Mouse (Mus musculus): ENCODE measurements at regions not wholly inside any gene's neighbourhood (a gene's known extent, or its start where the extent isn't known, plus 50 kb on each side); places are given as distances from the start of the nearest gene placed in this dataset.
A peak's percentile ranks its signal among the peaks of the same experiment; 100 is the strongest.

GRCm38 (mm10) chr17:87512000-87512611, 65.4 kb upstream of the Calm2 start:
- no peaks in the 10 kb centered on the region for H3K27me3 ChIP-seq (ENCODE audit: control insufficient read depth, insufficient read depth, low read length)
- no peak for DNase-seq (ENCODE audit: low spot score)
- no peaks in the 10 kb centered on the region for H3K36me3 ChIP-seq (ENCODE audit: control insufficient read depth, insufficient read depth, low read length)
- no peaks in the 10 kb centered on the region; the same call in 1 of the 2 replicates for H3K4me1 ChIP-seq (ENCODE audit: control insufficient read depth, insufficient read depth, low read length)
- H3K4me2 ChIP-seq (ENCODE audit: low read depth, severe bottlenecking): no peak overlapping the region
- no peaks in the 10 kb centered on the region for H3K9me3 ChIP-seq (ENCODE audit: control insufficient read depth, low read length)
- H3K27ac ChIP-seq (replicated peaks; ENCODE audit: low read depth, low read length): no peak overlapping the region
- ATAC-seq (ENCODE audit: insufficient number of reproducible peaks, low FRiP score, low TSS enrichment, low read depth): no peak
- no peak overlapping the region for H3K9ac ChIP-seq (ENCODE audit: low read length)
- H3K4me3 ChIP-seq (ENCODE audit: low read depth, low read length): no peak overlapping the region
- 66% methylated on average over 9 of the region's 9 CpGs for WGBS

GRCm38 (mm10) chr17:87513822-87514221, 67.1 kb upstream of the Calm2 start:
- Histone ChIP-seq H3K27ac (replicated peaks; ENCODE audit: low read depth, low read length) (no peak overlapping the region), H3K4me1 (ENCODE audit: control insufficient read depth, insufficient read depth, low read length) (no peaks in the 10 kb centered on the region; the same call in 1 of the 2 replicates)
- no peak; the same call in 1 of the 2 replicates for ATAC-seq (ENCODE audit: insufficient number of reproducible peaks, low FRiP score, low TSS enrichment, low read depth)

GRCm38 (mm10) chr17:87514366-87515126, 67.8 kb upstream of the Calm2 start:
- 42% methylated on average over 6 of the region's 6 CpGs for WGBS
- Histone ChIP-seq H3K4me2 (ENCODE audit: low read depth, severe bottlenecking) (no peak overlapping the region), H3K9ac (ENCODE audit: low read length) (no peak overlapping the region), H3K4me3 (ENCODE audit: low read depth, low read length) (no peak overlapping the region), H3K27ac (replicated peaks; ENCODE audit: low read depth, low read length) (no peak overlapping the region), H3K27me3 (ENCODE audit: control insufficient read depth, insufficient read depth, low read length) (no peaks in the 10 kb centered on the region), H3K9me3 (ENCODE audit: control insufficient read depth, low read length) (no peaks in the 10 kb centered on the region), H3K36me3 (ENCODE audit: control insufficient read depth, insufficient read depth, low read length) (no peaks in the 10 kb centered on the region), H3K4me1 (ENCODE audit: control insufficient read depth, insufficient read depth, low read length) (no peaks in the 10 kb centered on the region; the same call in 1 of the 2 replicates)
- ATAC-seq (ENCODE audit: insufficient number of reproducible peaks, low FRiP score, low TSS enrichment, low read depth) (no peak), DNase-seq (ENCODE audit: low spot score) (peak; percentile 36)

More at GRCm38 (mm10) chr17:87513822-87514221, 67.1 kb upstream of the Calm2 start:
- Histone ChIP-seq H3K27me3 (ENCODE audit: control insufficient read depth, insufficient read depth, low read length) (no peaks in the 10 kb centered on the region), H3K36me3 (ENCODE audit: control insufficient read depth, insufficient read depth, low read length) (no peaks in the 10 kb centered on the region), H3K4me2 (ENCODE audit: low read depth, severe bottlenecking) (no peak overlapping the region), H3K4me3 (ENCODE audit: low read depth, low read length) (no peak overlapping the region), H3K9me3 (ENCODE audit: control insufficient read depth, low read length) (no peaks in the 10 kb centered on the region), H3K9ac (ENCODE audit: low read length) (no peak overlapping the region)
- no peak for DNase-seq (ENCODE audit: low spot score)
- 44% methylated on average over 11 of the region's 11 CpGs for whole genome bisulfite sequencing

GRCm38 (mm10) chr17:87517258-87517657, 70.5 kb upstream of the Calm2 start:
- Histone ChIP-seq H3K9me3 (ENCODE audit: control insufficient read depth, low read length) (no peaks in the 10 kb centered on the region), H3K27me3 (ENCODE audit: control insufficient read depth, insufficient read depth, low read length) (no peaks in the 10 kb centered on the region), H3K4me1 (ENCODE audit: control insufficient read depth, insufficient read depth, low read length) (peaks cover 10% of the 10 kb centered on the region), H3K9ac (ENCODE audit: low read length) (no peak overlapping the region), H3K27ac (replicated peaks; ENCODE audit: low read depth, low read length) (no peak overlapping the region), H3K4me2 (ENCODE audit: low read depth, severe bottlenecking) (no peak overlapping the region), H3K4me3 (ENCODE audit: low read depth, low read length) (no peak overlapping the region), H3K36me3 (ENCODE audit: control insufficient read depth, insufficient read depth, low read length) (no peaks in the 10 kb centered on the region)
- ATAC-seq (ENCODE audit: insufficient number of reproducible peaks, low FRiP score, low TSS enrichment, low read depth) (no peak), DNase-seq (ENCODE audit: low spot score) (no peak)
- WGBS: 56% methylated on average over 9 of the region's 9 CpGs

GRCm38 (mm10) chr17:87519454-87519853, 72.7 kb upstream of the Calm2 start:
- H3K27ac ChIP-seq (replicated peaks; ENCODE audit: low read depth, low read length): no peak overlapping the region
- ATAC-seq (ENCODE audit: insufficient number of reproducible peaks, low FRiP score, low TSS enrichment, low read depth) (no peak), DNase-seq (ENCODE audit: low spot score) (no peak)
- peaks cover 10% of the 10 kb centered on the region for H3K4me1 ChIP-seq (ENCODE audit: control insufficient read depth, insufficient read depth, low read length)
- no peaks in the 10 kb centered on the region for H3K36me3 ChIP-seq (ENCODE audit: control insufficient read depth, insufficient read depth, low read length)
- H3K4me3 ChIP-seq (ENCODE audit: low read depth, low read length): no peak overlapping the region
- 90% methylated on average over 9 of the region's 9 CpGs for WGBS
- no peaks in the 10 kb centered on the region for H3K9me3 ChIP-seq (ENCODE audit: control insufficient read depth, low read length)
- H3K27me3 ChIP-seq (ENCODE audit: control insufficient read depth, insufficient read depth, low read length): no peaks in the 10 kb centered on the region
- H3K9ac ChIP-seq (ENCODE audit: low read length): no peak overlapping the region
- H3K4me2 ChIP-seq (ENCODE audit: low read depth, severe bottlenecking): no peak overlapping the region

GRCm38 (mm10) chr17:87520841-87521240, 74.1 kb upstream of the Calm2 start:
- DNase-seq (ENCODE audit: low spot score): no peak
- ATAC-seq (ENCODE audit: insufficient number of reproducible peaks, low FRiP score, low TSS enrichment, low read depth): no peak
- H3K27ac ChIP-seq (replicated peaks; ENCODE audit: low read depth, low read length): no peak overlapping the region
- H3K27me3 ChIP-seq (ENCODE audit: control insufficient read depth, insufficient read depth, low read length): no peaks in the 10 kb centered on the region
- no peak overlapping the region for H3K4me2 ChIP-seq (ENCODE audit: low read depth, severe bottlenecking)
- H3K36me3 ChIP-seq (ENCODE audit: control insufficient read depth, insufficient read depth, low read length): no peaks in the 10 kb centered on the region
- H3K4me3 ChIP-seq (ENCODE audit: low read depth, low read length): no peak overlapping the region
- WGBS: 80% methylated on average over 5 of the region's 5 CpGs
- H3K4me1 ChIP-seq (ENCODE audit: control insufficient read depth, insufficient read depth, low read length): peaks cover 10% of the 10 kb centered on the region
- no peaks in the 10 kb centered on the region for H3K9me3 ChIP-seq (ENCODE audit: control insufficient read depth, low read length)
- no peak overlapping the region for H3K9ac ChIP-seq (ENCODE audit: low read length)

- Histone ChIP-seq H3K9ac (ENCODE audit: low read length) (0 out of 2 replicates have a peak overlapping the region, but pooled peaks have one; percentile 2), H3K27ac (replicated peaks; ENCODE audit: low read depth, low read length) (no peak overlapping the region)
- DNase-seq (ENCODE audit: low spot score): peak; percentile 43
Measured at GRCm38 (mm10) chr17:87521622-87522151, 75.0 kb upstream of the Calm2 start.

GRCm38 (mm10) chr17:87522500-87523091, 75.9 kb upstream of the Calm2 start:
- Histone ChIP-seq H3K9ac (ENCODE audit: low read length) (no peak overlapping the region), H3K27ac (replicated peaks; ENCODE audit: low read depth, low read length) (no peak overlapping the region), H3K27me3 (ENCODE audit: control insufficient read depth, insufficient read depth, low read length) (no peaks in the 10 kb centered on the region), H3K4me2 (ENCODE audit: low read depth, severe bottlenecking) (no peak overlapping the region), H3K4me1 (ENCODE audit: control insufficient read depth, insufficient read depth, low read length) (peaks cover 10% of the 10 kb centered on the region), H3K9me3 (ENCODE audit: control insufficient read depth, low read length) (no peaks in the 10 kb centered on the region), H3K4me3 (ENCODE audit: low read depth, low read length) (no peak overlapping the region), H3K36me3 (ENCODE audit: control insufficient read depth, insufficient read depth, low read length) (no peaks in the 10 kb centered on the region)
- DNase-seq (ENCODE audit: low spot score) (no peak), ATAC-seq (ENCODE audit: insufficient number of reproducible peaks, low FRiP score, low TSS enrichment, low read depth) (peak; percentile 15; the same call in 1 of the 2 replicates)
- 22% methylated on average over 8 of the region's 8 CpGs for WGBS

More at GRCm38 (mm10) chr17:87521622-87522151, 75.0 kb upstream of the Calm2 start:
- WGBS: 22% methylated on average over 10 of the region's 10 CpGs
- Histone ChIP-seq H3K9me3 (ENCODE audit: control insufficient read depth, low read length) (no peaks in the 10 kb centered on the region), H3K4me2 (ENCODE audit: low read depth, severe bottlenecking) (no peak overlapping the region), H3K4me3 (ENCODE audit: low read depth, low read length) (no peak overlapping the region), H3K36me3 (ENCODE audit: control insufficient read depth, insufficient read depth, low read length) (no peaks in the 10 kb centered on the region), H3K4me1 (ENCODE audit: control insufficient read depth, insufficient read depth, low read length) (peaks cover 10% of the 10 kb centered on the region), H3K27me3 (ENCODE audit: control insufficient read depth, insufficient read depth, low read length) (no peaks in the 10 kb centered on the region)
- ATAC-seq (ENCODE audit: insufficient number of reproducible peaks, low FRiP score, low TSS enrichment, low read depth): no peak

All from limb, embryonic 11.5 days (tissue).